Mouse (Mus musculus): ENCODE measurements around the gene Hacd3. TPM values are rescaled to one million over a fixed set of nuclear protein-coding genes. Genes with fewer than 3 reads are reported as not detected.

The Hacd3 gene
- total and polyA plus RNA-seq, 3 experiments, result 30.4 to 68.7 (median 41.5) TPM

DNA sequence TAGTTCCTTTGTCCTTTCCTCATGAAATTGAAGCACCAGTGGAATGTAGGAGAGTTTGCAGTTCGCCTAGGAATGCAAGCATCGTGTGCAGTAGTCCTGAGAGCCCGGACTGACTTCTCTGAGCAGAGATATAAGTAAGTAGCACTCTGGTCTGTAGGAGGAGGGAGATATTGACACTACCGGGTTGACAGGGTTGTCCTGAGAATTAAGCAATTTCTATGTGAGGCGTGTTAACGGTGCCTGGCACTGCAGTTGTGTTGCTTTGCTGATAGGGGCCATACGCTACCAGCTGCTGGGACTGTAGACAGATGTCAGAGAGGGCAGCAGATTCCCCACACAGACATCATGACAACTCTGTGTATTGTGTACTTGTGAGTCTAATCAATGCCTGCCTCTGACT is 68.3 kb downstream of the Hacd3 start (continued):
- TF ChIP-seq MAX (IDR thresholded peaks at IDR 0.05; ENCODE audit: low read length) (no peak), ZC3H11A (IDR thresholded peaks at IDR 0.05; ENCODE audit: low read depth, low read length) (no peak), CHD2 (IDR thresholded peaks at IDR 0.05; ENCODE audit: low read length) (no peak)

DNA sequence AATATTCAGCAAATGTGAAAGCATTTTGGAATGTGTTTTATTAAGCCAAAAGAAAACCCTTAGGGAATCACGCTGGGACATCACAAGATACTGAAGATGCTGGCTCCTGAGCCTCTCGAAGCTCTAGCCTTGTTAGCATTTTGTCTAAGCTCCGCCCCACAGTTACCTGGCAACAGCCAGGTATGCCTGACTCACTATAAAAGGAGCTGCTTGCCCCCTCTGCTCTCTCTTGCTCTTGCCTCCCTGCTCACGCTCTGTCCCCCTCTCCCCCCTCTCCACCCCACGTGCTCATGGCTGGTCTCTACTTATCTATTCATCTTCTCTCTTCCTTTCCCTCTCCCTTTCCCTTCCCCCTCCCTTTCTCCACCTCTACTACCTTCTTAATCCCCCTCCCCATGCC is 69.4 kb downstream of the Hacd3 start:
- DNase-seq (ENCODE audit: extremely low read depth), result no peak
- dilution Hi-C loops (cut with MboI; ENCODE audit: extremely low pct_ligation_motif_present, extremely low pct_unique_long_range_greater_than_20kb, low sequenced_read_pairs) (no loop called here), in situ Hi-C loops (cut with MboI; ENCODE audit: low pct_ligation_motif_present, low pct_unique_long_range_greater_than_20kb, low sequenced_read_pairs) (no loop called here)
- Histone ChIP-seq H3K9me3 (replicated peaks; ENCODE audit: low read length) (peaks cover 8% of the 10 kb centered on the region), H3K4me3 (replicated peaks in 1 of 3; ENCODE audit: low read depth in 2 of 3, low read length in 2 of 3, poor library complexity in 1 of 3) (no peak overlapping the region), H3K36me3 (replicated peaks in 1 of 2; ENCODE audit: control insufficient read depth in 1 of 2, insufficient read depth in 1 of 2, low read length in 1 of 2) (no peaks in the 10 kb centered on the region), H3K9ac (ENCODE audit: insufficient read depth, low read depth) (no peak overlapping the region), H3K27me3 (replicated peaks) (peaks cover 73% of the 10 kb centered on the region), H3K79me2 (replicated peaks; ENCODE audit: control insufficient read depth, extremely low read depth, insufficient read depth, poor library complexity, severe bottlenecking) (no peaks in the 10 kb centered on the region), H3K27ac (ENCODE audit: insufficient read depth, low read depth) (no peak overlapping the region), H3K4me1 (ENCODE audit: control insufficient read depth in 1 of 2, insufficient read depth in 2 of 2) (peaks cover 5 to 12% of the 10 kb centered on the region in 2 experiments; a peak in 3 of 4 replicates), H3K4me2 (ENCODE audit: insufficient read depth, low read depth, poor library complexity, severe bottlenecking) (no peak overlapping the region)
- TF ChIP-seq KAT2A (IDR thresholded peaks at IDR 0.05; ENCODE audit: insufficient replicate concordance, low read length) (no peak), ETS1 (conservative IDR thresholded peaks at IDR 0.05; ENCODE audit: low read depth, low read length) (no peak), CTCF (conservative IDR thresholded peaks at IDR 0.05 in 1 of 2, IDR thresholded peaks at IDR 0.05 in 1 of 2; ENCODE audit: low read depth in 2 of 2, low read length in 2 of 2) (no peak), MXI1 (IDR thresholded peaks at IDR 0.05; ENCODE audit: low read depth, low read length) (no peak), JUND (conservative IDR thresholded peaks at IDR 0.05; ENCODE audit: low read depth, low read length) (no peak), POLR2A (IDR thresholded peaks at IDR 0.05; ENCODE audit: low read depth, low read length) (no peak), PAX5 (IDR thresholded peaks at IDR 0.05; ENCODE audit: low read length) (no peak), E2F4 (IDR thresholded peaks at IDR 0.05; ENCODE audit: insufficient replicate concordance, low read depth, low read length) (no peak), IRF4 (IDR thresholded peaks at IDR 0.05; ENCODE audit: low read depth, low read length) (no peak), MAZ (IDR thresholded peaks at IDR 0.05; ENCODE audit: low read depth, low read length) (no peak), TBP (conservative IDR thresholded peaks at IDR 0.05; ENCODE audit: low read depth, low read length) (no peak), ZKSCAN1 (IDR thresholded peaks at IDR 0.05; ENCODE audit: borderline replicate concordance, low read depth, low read length) (no peak), BHLHE40 (IDR thresholded peaks at IDR 0.05; ENCODE audit: low read depth, low read length) (no peak)

DNA sequence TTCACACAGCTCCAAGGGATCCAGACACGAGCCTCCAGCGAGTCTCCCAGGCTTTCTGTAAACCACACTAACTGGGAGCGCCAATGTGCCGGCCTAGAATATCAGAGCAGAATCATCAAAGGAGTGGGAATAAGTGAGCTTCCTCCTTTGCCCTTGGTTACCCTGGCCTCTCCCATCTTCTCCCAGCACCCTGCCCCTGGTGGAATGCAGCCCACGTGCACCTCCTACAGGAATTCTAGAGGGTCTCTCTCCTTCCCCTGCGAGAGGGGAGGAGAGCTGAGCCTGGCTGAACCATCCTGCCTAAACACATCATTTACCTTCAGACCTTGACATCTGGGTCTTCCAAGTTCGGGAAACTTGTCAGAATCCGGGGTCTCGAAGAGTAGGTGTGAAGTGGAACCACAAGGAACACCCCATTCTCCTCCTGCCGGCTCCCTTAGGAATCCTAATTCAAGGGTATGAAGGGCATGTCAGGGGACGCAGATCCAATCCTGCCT is 70.3 kb downstream of the Hacd3 start, which contains the start of gene Slc24a1:
TSS of gene Slc24a1 (minus strand) at position 447 of the 497 bp plus-strand sequence.
- dilution Hi-C loops (cut with MboI; ENCODE audit: extremely low pct_ligation_motif_present, extremely low pct_unique_long_range_greater_than_20kb, low sequenced_read_pairs) (no loop called here), in situ Hi-C loops (cut with MboI; ENCODE audit: low pct_ligation_motif_present, low pct_unique_long_range_greater_than_20kb, low sequenced_read_pairs) (no loop called here)
- no peak within 1 kb of the TSS for H3K4me2 ChIP-seq (ENCODE audit: insufficient read depth, low read depth, poor library complexity, severe bottlenecking)
- no peaks in the 10 kb centered on the region for H3K36me3 ChIP-seq (replicated peaks in 1 of 2; ENCODE audit: control insufficient read depth in 1 of 2, insufficient read depth in 1 of 2, low read length in 1 of 2)
- no peak within 1 kb of the TSS for H3K27ac ChIP-seq (ENCODE audit: insufficient read depth, low read depth)
- no peak for DNase-seq (ENCODE audit: extremely low read depth)
- H3K9me3 ChIP-seq (replicated peaks; ENCODE audit: low read length), result peaks cover 8% of the 10 kb centered on the region
- no peaks in the 10 kb centered on the region for H3K79me2 ChIP-seq (replicated peaks; ENCODE audit: control insufficient read depth, extremely low read depth, insufficient read depth, poor library complexity, severe bottlenecking)
- no peak within 1 kb of the TSS for H3K9ac ChIP-seq (ENCODE audit: insufficient read depth, low read depth)
- peaks cover 80% of the 10 kb centered on the region for H3K27me3 ChIP-seq (replicated peaks)
- no peak for TF ChIP-seq POLR2AphosphoS2 (IDR thresholded peaks at IDR 0.05; ENCODE audit: low read depth, low read length)
- TF ChIP-seq BHLHE40 (IDR thresholded peaks at IDR 0.05; ENCODE audit: low read depth, low read length), result no peak
- TF ChIP-seq ZNF384 (IDR thresholded peaks at IDR 0.05; ENCODE audit: low read depth, low read length), result no peak
- no peak for TF ChIP-seq MAX (IDR thresholded peaks at IDR 0.05; ENCODE audit: low read length)
- TF ChIP-seq IRF4 (IDR thresholded peaks at IDR 0.05; ENCODE audit: low read depth, low read length), result no peak
- TF ChIP-seq MYC (IDR thresholded peaks at IDR 0.05; ENCODE audit: low read depth, low read length), result no peak
- no peak for TF ChIP-seq EP300 (IDR thresholded peaks at IDR 0.05; ENCODE audit: low read length)
- no peak for TF ChIP-seq E2F4 (IDR thresholded peaks at IDR 0.05; ENCODE audit: insufficient replicate concordance, low read depth, low read length)
- TF ChIP-seq MAZ (IDR thresholded peaks at IDR 0.05; ENCODE audit: low read depth, low read length), result no peak
- no peak for TF ChIP-seq POLR2A (IDR thresholded peaks at IDR 0.05; ENCODE audit: low read depth, low read length)
- no peak for TF ChIP-seq KAT2A (IDR thresholded peaks at IDR 0.05; ENCODE audit: insufficient replicate concordance, low read length)
- TF ChIP-seq JUND (conservative IDR thresholded peaks at IDR 0.05; ENCODE audit: low read depth, low read length), result no peak
- no peak for TF ChIP-seq TBP (conservative IDR thresholded peaks at IDR 0.05; ENCODE audit: low read depth, low read length)
- TF ChIP-seq ZC3H11A (IDR thresholded peaks at IDR 0.05; ENCODE audit: low read depth, low read length), result no peak
- no peak for TF ChIP-seq ZMIZ1 (IDR thresholded peaks at IDR 0.05; ENCODE audit: low read depth, low read length)
- TF ChIP-seq JUN (IDR thresholded peaks at IDR 0.05; ENCODE audit: insufficient read depth, low read depth, low read length), result no peak
- TF ChIP-seq HCFC1 (IDR thresholded peaks at IDR 0.05; ENCODE audit: low read depth, low read length), result no peak
- H3K4me3 ChIP-seq (replicated peaks in 1 of 3; ENCODE audit: low read depth in 2 of 3, low read length in 2 of 3, poor library complexity in 1 of 3), result no peak within 1 kb of the TSS
- H3K4me1 ChIP-seq (ENCODE audit: control insufficient read depth in 1 of 2, insufficient read depth in 2 of 2), result peaks cover 0 to 12% of the 10 kb centered on the region in 2 experiments; a peak in 2 of 4 replicates
